Mouse (Mus musculus) stomach, embryonic 14.5 days (tissue): ENCODE data around the gene Arhgap1. TPM values are rescaled to one million over a fixed set of nuclear protein-coding genes. Genes with fewer than 3 reads are reported as not detected.

ENCODE experiments used
- ATAC-seq: fragments of 200-750 bp; cut with Nextera tagmentation; 2 replicates; pipeline ENCODE4 v1.8.0; 2017; ENCODE audit warnings: low read depth, moderate TSS enrichment; ENCODE audit not compliant: insufficient number of reproducible peaks, insufficient read depth, low FRiP score
- H3K27ac ChIP-seq: fragments of 300-500 bp; sonication (generic); 2 replicates; pipeline ENCODE4 v1.5.1; 2014; ENCODE audit warnings: mild to moderate bottlenecking, low read length, moderate library complexity, mixed read lengths
- H3K27me3 ChIP-seq: fragments of 300-500 bp; sonication (generic); 2 replicates; pipeline ENCODE4 v1.6.1; 2014; ENCODE audit warnings: low read length, control low read depth, mixed read lengths; ENCODE audit not compliant: control insufficient read depth, insufficient read depth
- H3K36me3 ChIP-seq: fragments of 300-500 bp; sonication (generic); 2 replicates; pipeline ENCODE4 v1.6.1; 2014; ENCODE audit warnings: mild to moderate bottlenecking, control low read depth, low read length, moderate library complexity, mixed read lengths; ENCODE audit not compliant: control insufficient read depth, insufficient read depth
- H3K4me1 ChIP-seq: fragments of 300-500 bp; sonication (generic); 2 replicates; pipeline ENCODE4 v1.6.1; 2014; ENCODE audit warnings: low read length, control low read depth, mixed read lengths; ENCODE audit not compliant: control insufficient read depth, insufficient read depth
- H3K4me2 ChIP-seq: fragments of 300-500 bp; sonication (generic); replicated peaks from 2 replicates; pipeline ENCODE4 v1.6.1; 2014; ENCODE audit warnings: low read depth, low read length, control low read depth
- H3K4me3 ChIP-seq: fragments of 300-500 bp; sonication (generic); 2 replicates; pipeline ENCODE4 v1.5.1; 2014; ENCODE audit warnings: low read depth, low read length, control low read depth
- H3K9ac ChIP-seq: fragments of 300-500 bp; sonication (generic); replicated peaks from 2 replicates; pipeline ENCODE4 v1.6.1; 2014; ENCODE audit warnings: low read depth, mild to moderate bottlenecking, control low read depth, low read length, moderate library complexity, mixed read lengths
- H3K9me3 ChIP-seq: fragments of 300-500 bp; sonication (generic); 2 replicates; pipeline ENCODE4 v1.6.1; 2016; ENCODE audit warnings: low read depth, low read length, control low read depth; ENCODE audit not compliant: control insufficient read depth
- WGBS: fragments of 180-500 bp; shearing (Covaris S2); extraction: QIAGEN DNeasy Blood & Tissue Kit; methylation state at CpG from one replicate; pipeline ENCODE4 v1.1.7; 2014; 5-methylcytosine and 5-hydroxymethylcytosine counted together
- polyA plus RNA-seq: library from polyadenylated mRNA; unstranded; fragments of >200 nt; fragmentation: Nextera tagmentation; extraction: Ambion mirVana; gene quantifications from 2 replicates; pipeline ENCODE4 v1.2.1, GENCODE M21; 2014

The Arhgap1 gene
- polyA plus RNA-seq, 1 experiment from 2014 or later, result 147 TPM

DNA sequence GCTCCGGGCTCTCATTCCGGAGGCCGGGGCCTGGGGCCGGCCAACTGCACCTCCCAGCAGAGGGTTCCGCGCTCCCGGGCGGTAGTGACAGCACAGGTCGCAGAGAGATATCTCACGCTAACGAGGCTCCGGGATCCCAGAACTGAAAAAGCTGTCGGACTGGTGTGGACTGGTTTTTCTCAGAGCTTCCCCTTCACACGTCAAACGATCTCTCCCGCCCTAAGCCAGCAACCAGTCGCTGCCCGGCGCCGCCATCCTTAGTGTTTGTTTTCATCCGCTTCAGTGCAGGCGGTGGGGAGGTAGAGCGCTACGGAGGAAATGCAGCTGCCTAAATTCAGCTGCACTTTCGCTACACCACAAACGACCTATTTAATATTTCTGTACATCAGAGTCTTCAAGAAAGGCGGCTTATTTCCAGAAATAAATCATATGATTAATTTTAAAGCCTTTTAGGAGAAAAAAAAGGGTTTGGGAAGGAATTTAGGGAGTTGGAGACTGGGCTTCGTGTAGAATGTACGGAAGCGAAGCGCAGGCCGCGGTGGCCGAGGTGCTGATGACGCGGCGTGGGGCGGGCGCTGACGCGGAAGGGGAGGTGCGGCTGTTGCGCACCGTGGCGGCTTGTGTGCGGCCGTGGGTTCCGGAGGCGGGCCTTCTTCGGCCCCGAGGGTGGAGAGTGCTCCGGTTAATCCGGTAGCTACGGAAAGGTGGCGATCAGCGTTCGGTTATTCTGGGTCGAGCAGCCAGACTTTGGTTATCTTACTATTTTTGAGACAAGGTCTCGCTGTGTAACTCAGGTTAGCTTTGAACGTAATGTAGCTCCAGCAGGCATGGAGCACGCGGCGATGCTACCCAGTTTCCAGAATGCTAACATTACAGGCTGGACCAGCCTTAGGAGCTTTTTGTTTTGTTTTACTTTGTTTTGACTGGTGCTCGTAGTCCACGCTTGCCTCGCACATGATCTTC is 60.9 kb downstream of the Arhgap1 start, which contains the start of the genes Atg13 and Harbi1:
TSS of gene Atg13 (minus strand) at position 305 of the 963 bp plus-strand sequence.
TSS of gene Harbi1 (plus strand) at position 581 of the 963 bp plus-strand sequence.
- no peaks in the 10 kb centered on the region for H3K27me3 ChIP-seq
- H3K27ac ChIP-seq, result peak within 1 kb of the TSS; percentile 80
- peak; percentile 99 for ATAC-seq
- peak within 1 kb of the TSS; percentile 73 for H3K4me3 ChIP-seq
- under 1% methylated on average over 66 of the region's 66 CpGs for WGBS
- peak within 1 kb of the TSS; percentile 75 for H3K9ac ChIP-seq
- peaks cover 9% of the 10 kb centered on the region; the same call in 1 of the 2 replicates for H3K4me1 ChIP-seq
- H3K4me2 ChIP-seq, result peak within 1 kb of the TSS; percentile 68
- no peaks in the 10 kb centered on the region for H3K36me3 ChIP-seq
- H3K9me3 ChIP-seq, result no peaks in the 10 kb centered on the region

DNA sequence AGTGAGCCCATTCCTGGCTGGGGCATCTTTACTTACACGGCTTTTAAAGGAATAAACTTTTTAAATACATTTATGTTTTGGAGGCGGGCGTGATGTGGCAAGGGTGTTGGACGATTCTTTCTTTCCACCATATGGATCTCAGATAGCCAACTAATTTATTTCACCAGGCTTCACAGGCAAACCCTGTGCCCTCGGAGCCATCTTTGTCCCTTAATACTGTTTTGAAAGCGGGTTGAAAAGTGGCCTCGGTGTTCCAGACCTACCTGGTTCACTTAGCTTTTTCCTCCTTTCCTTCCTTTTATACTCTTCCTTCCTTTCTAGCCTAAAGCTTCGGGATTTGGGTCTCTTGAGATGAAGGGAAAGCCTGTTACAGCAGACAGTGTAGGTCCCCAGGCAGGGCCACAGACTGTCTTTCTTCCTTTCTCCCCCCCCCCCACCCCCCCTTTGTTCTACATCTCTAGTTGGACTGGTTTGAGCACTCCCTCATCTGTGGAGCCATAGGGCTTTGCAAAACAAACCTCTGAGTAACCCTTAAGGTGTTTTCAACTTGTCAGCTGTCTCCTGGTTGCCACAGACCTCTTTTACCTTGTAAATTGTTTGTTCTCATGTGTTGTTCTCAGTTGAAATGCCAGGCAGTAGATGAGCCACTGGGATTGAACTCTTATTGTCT is 61.7 kb downstream of the Arhgap1 start:
- Histone ChIP-seq H3K27ac (peak overlapping the region; percentile 80; the same call in 1 of the 2 replicates), H3K9me3 (no peaks in the 10 kb centered on the region), H3K27me3 (no peaks in the 10 kb centered on the region), H3K4me1 (peaks cover 9% of the 10 kb centered on the region; the same call in 1 of the 2 replicates), H3K9ac (peak overlapping the region; percentile 75), H3K36me3 (no peaks in the 10 kb centered on the region), H3K4me3 (peak overlapping the region; percentile 73), H3K4me2 (peak overlapping the region; percentile 68)
- 3% methylated on average over 8 of the region's 8 CpGs for WGBS
- ATAC-seq, result no peak

DNA sequence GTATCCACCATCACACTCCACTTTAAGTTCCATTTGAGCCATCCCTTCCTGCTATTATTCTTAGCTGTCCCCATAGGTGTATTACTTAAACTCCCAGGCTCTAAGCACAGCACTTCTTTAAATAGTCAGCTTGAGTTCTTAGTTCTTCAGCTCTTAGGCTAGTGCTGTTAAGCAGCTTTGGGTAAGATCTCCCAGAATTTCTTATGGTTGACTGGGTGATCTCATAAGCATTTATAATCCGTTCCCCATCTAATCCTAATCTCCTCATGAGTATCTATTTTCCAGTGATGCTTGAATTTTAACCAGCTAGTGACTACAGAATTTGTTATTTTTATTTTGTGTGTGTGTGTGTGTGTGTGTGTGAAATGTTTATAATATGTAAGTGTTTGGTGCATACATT is 65.3 kb downstream of the Arhgap1 start:
- Histone ChIP-seq H3K4me3 (no peak overlapping the region), H3K36me3 (peaks cover 5% of the 10 kb centered on the region), H3K4me2 (no peak overlapping the region), H3K4me1 (peaks cover 4% of the 10 kb centered on the region; the same call in 1 of the 2 replicates), H3K27ac (no peak overlapping the region), H3K9ac (no peak overlapping the region), H3K9me3 (no peaks in the 10 kb centered on the region), H3K27me3 (no peaks in the 10 kb centered on the region)
- 86% methylated on average over 1 of the region's 1 CpGs for WGBS
- ATAC-seq, result no peak

DNA sequence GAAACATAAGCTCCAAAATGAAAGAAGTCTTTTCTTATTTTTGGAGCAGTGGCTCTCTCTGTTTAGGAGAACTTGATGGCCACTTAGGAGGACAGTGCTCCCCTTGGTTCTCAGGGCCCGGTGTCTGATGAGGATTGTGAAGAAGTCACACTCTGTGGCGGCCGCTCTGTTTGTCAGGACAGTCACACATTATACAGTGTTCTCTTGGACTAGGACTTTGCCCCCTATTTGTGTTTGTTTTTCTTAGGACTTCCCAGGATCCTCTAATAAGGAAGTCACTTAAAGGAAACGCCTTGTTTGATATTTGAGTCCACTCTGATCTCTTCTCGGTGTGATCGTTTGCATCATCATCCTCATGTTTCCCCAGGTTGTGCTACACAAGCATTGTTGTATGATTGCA is 68.6 kb downstream of the Arhgap1 start:
- Histone ChIP-seq H3K27me3 (no peaks in the 10 kb centered on the region), H3K4me3 (no peak overlapping the region), H3K4me1 (no peaks in the 10 kb centered on the region), H3K9me3 (no peaks in the 10 kb centered on the region), H3K4me2 (no peak overlapping the region), H3K9ac (no peak overlapping the region), H3K27ac (no peak overlapping the region), H3K36me3 (peaks cover 5% of the 10 kb centered on the region)
- ATAC-seq, result no peak
- WGBS, result 83% methylated on average over 6 of the region's 6 CpGs

Other genes with a start within 250 kb of the Arhgap1 start
- 60.0 and 67.1 TPM in 2 replicates for gene 1110051M20Rik, start 205.2 kb upstream of the Arhgap1 start, polyA plus RNA-seq
- 5.2 and 5.9 TPM in 2 replicates for gene Lrp4, start 192.3 kb upstream of the Arhgap1 start, polyA plus RNA-seq
- gene Ckap5, start 123.1 kb upstream of the Arhgap1 start, polyA plus RNA-seq, result 99.3 and 99.9 TPM in 2 replicates
- 0.13 and 0.61 TPM in 2 replicates for gene F2, start 13.4 kb upstream of the Arhgap1 start, polyA plus RNA-seq
- 7.6 and 8.7 TPM in 2 replicates for gene Zfp408, start 69 bp upstream of the Arhgap1 start, polyA plus RNA-seq
- gene Atg13, start 60.7 kb downstream of the Arhgap1 start, polyA plus RNA-seq, result 27.8 and 30.0 TPM in 2 replicates
- 18.2 and 21.5 TPM in 2 replicates for gene Harbi1, start 61.0 kb downstream of the Arhgap1 start, polyA plus RNA-seq
- gene Ambra1, start 80.3 kb downstream of the Arhgap1 start, polyA plus RNA-seq, result 17.8 and 18.1 TPM in 2 replicates